In the genomic region with DNA sequence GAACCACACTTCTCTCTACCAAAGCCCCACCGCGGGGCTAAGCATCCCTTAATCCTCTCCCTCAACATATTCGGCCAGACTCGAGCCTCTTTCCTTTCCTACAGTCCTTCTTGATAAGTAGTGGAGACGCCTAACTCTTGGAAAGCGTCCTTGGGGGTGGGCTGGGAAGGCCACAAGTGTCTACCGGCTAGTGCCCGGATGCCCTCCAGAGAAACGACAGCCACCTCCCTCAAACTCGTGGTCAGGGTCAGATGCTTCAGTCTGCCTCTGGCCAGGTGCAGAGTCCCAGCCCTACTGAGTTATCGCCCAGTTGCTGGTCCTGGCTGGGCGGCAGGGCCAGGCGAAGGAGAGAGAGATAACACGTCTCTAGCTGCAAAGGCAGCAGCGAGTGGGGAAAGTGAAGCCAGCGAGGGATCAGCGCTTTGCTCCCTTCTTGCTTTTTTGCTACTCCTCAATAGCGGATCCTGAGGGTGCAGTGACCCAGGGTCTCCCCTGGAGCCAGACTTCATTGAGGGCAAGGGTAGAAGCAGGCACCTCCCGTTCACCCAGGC, we compare ENCODE assay signal across 8 mouse cellular contexts. TPM values are rescaled to one million over a fixed set of nuclear protein-coding genes. Genes with fewer than 3 reads are reported as not detected.
A peak's percentile ranks its signal among the peaks of the same experiment; 100 is the strongest.
DNase-seq lines count a peak whose midpoint lies in the region; ATAC-seq and TF ChIP-seq lines count a peak whose summit lies in the region.

No protein-coding gene starts in this region.

- no peak for TF ChIP-seq CTCF in lung, embryonic 14.5 days (IDR thresholded peaks at IDR 0.05; ENCODE audit: low read depth)
- TF ChIP-seq CTCF in cortical plate, adult 2 months (IDR thresholded peaks at IDR 0.05; ENCODE audit: extremely low read depth, insufficient read depth, low read length) = no peak

- H3K27me3 ChIP-seq in lung, embryonic 14.5 days (ENCODE audit: insufficient read depth, low read length) = peaks cover 17% of the 10 kb centered on the region
- peaks cover 4% of the 10 kb centered on the region; the same call in 1 of the 2 replicates for H3K27me3 ChIP-seq in heart, embryonic 16.5 days (ENCODE audit: control insufficient read depth, insufficient read depth, low read length)
- H3K27me3 ChIP-seq in liver, embryonic 13.5 days = peaks cover 53% of the 10 kb centered on the region
- H3K27me3 ChIP-seq in splenic B cell, adult 2 months (ENCODE audit: control insufficient read depth, insufficient read depth, low read length, poor library complexity, severe bottlenecking) = no peaks in the 10 kb centered on the region

- WGBS in lung, embryonic 14.5 days = 9% methylated on average over 19 of the region's 19 CpGs
- 7% methylated on average over 19 of the region's 19 CpGs for WGBS in heart, embryonic 16.5 days
- 5% methylated on average over 19 of the region's 19 CpGs for WGBS in liver, embryonic 13.5 days (ENCODE audit: insufficient replicate concordance)

- peak; percentile 4; the same call in 1 of the 2 replicates for ATAC-seq in lung, embryonic 14.5 days (ENCODE audit: insufficient read depth)
- no peak for ATAC-seq in heart, embryonic 16.5 days (replicated peaks; ENCODE audit: extremely low read depth, insufficient read depth, low FRiP score)
- peak; percentile 52 for ATAC-seq in liver, embryonic 13.5 days (ENCODE audit: low read depth)

- peak overlapping the region; percentile 94 for H3K4me2 ChIP-seq in lung, embryonic 14.5 days
- peak overlapping the region; percentile 98 for H3K4me2 ChIP-seq in heart, embryonic 16.5 days (ENCODE audit: low read depth, low read length)
- H3K4me2 ChIP-seq in liver, embryonic 13.5 days = peak overlapping the region; percentile 98

- H3K4me3 ChIP-seq in lung, embryonic 14.5 days (ENCODE audit: low read depth, low read length) = peak overlapping the region; percentile 48
- peak overlapping the region; percentile 24; the same call in 1 of the 2 replicates for H3K4me3 ChIP-seq in cortical plate, adult 2 months (ENCODE audit: insufficient read depth, low read length)
- peak overlapping the region; percentile 74 for H3K4me3 ChIP-seq in heart, embryonic 16.5 days (ENCODE audit: low read length)
- peak overlapping the region; percentile 77 for H3K4me3 ChIP-seq in liver, embryonic 13.5 days (replicated peaks)

- peaks cover 12% of the 10 kb centered on the region; the same call in 1 of the 2 replicates for H3K36me3 ChIP-seq in lung, embryonic 14.5 days (ENCODE audit: insufficient read depth)
- H3K36me3 ChIP-seq in heart, embryonic 16.5 days (ENCODE audit: control insufficient read depth, insufficient read depth) = no peaks in the 10 kb centered on the region
- H3K36me3 ChIP-seq in liver, embryonic 13.5 days = no peaks in the 10 kb centered on the region
- H3K36me3 ChIP-seq in splenic B cell, adult 2 months (ENCODE audit: control insufficient read depth, insufficient read depth, low read length, poor library complexity, severe bottlenecking) = no peaks in the 10 kb centered on the region

- H3K4me1 ChIP-seq in lung, embryonic 14.5 days (ENCODE audit: insufficient read depth) = peaks cover 27% of the 10 kb centered on the region
- peaks cover 1% of the 10 kb centered on the region; the same call in 1 of the 2 replicates for H3K4me1 ChIP-seq in cortical plate, adult 2 months (ENCODE audit: control insufficient read depth, insufficient read depth, low read length)
- H3K4me1 ChIP-seq in heart, embryonic 16.5 days (ENCODE audit: control insufficient read depth, insufficient read depth, low read length) = peaks cover 25% of the 10 kb centered on the region
- H3K4me1 ChIP-seq in liver, embryonic 13.5 days (replicated peaks) = peaks cover 59% of the 10 kb centered on the region

- DNase-seq in lung, embryonic 14.5 days = peak; percentile 41
- no peak for DNase-seq in lung, postnatal 10 days
- peak; percentile 55 for DNase-seq in liver, embryonic 13.5 days
- peak; percentile 31 for DNase-seq in splenic B cell, adult 2 months (ENCODE audit: low read depth, low spot score)
- no peak for DNase-seq in left cerebral cortex, adult 18-20 months (ENCODE audit: low spot score in 2 of 2)
- DNase-seq in cerebellum, postnatal 4 days (ENCODE audit: low spot score in 2 of 2) = no peak

- TF ChIP-seq POLR2A in cortical plate, adult 2 months (IDR thresholded peaks at IDR 0.05; ENCODE audit: extremely low read depth, insufficient read depth, low read length) = no peak

- H3K9me3 ChIP-seq in lung, embryonic 14.5 days (ENCODE audit: low read depth, low read length) = no peaks in the 10 kb centered on the region
- H3K9me3 ChIP-seq in heart, embryonic 16.5 days (replicated peaks; ENCODE audit: control insufficient read depth, low read length) = no peaks in the 10 kb centered on the region
- no peaks in the 10 kb centered on the region for H3K9me3 ChIP-seq in liver, embryonic 13.5 days (replicated peaks)

- peak overlapping the region; percentile 49; the same call in 1 of the 2 replicates for H3K9ac ChIP-seq in lung, embryonic 14.5 days
- H3K9ac ChIP-seq in heart, embryonic 16.5 days (ENCODE audit: low read length) = peak overlapping the region; percentile 75
- peak overlapping the region; percentile 75 for H3K9ac ChIP-seq in liver, embryonic 13.5 days

- no peak overlapping the region for H3K27ac ChIP-seq in lung, embryonic 14.5 days (ENCODE audit: low read depth)
- H3K27ac ChIP-seq in cortical plate, adult 2 months (ENCODE audit: insufficient read depth, low read length) = no peak overlapping the region
- peak overlapping the region; percentile 58 for H3K27ac ChIP-seq in heart, embryonic 16.5 days (ENCODE audit: low read length)
- peak overlapping the region; percentile 79 for H3K27ac ChIP-seq in liver, embryonic 13.5 days

RNA-seq across cellular contexts. Expression of a gene that starts 0.6 kb away (rescaled TPM):
- polyA plus RNA-seq in lung, embryonic 14.5 days (2014; fragmentation: Nextera tagmentation; extraction: Ambion mirVana) = 3.0 and 3.2 TPM in 2 replicates
- 0.64 and 0.77 TPM in 2 replicates for polyA plus RNA-seq in cortical plate, adult 2 months (2012; rRNA removed)
- 3.2 TPM in 2 replicates for polyA plus RNA-seq in heart, embryonic 16.5 days (2015; fragmentation: Nextera tagmentation; extraction: Ambion mirVana)
- 3.4 and 3.8 TPM in 2 replicates for polyA plus RNA-seq in liver, embryonic 13.5 days (2015; fragmentation: Nextera tagmentation; extraction: Ambion mirVana)
- total RNA-seq in left cerebral cortex, adult 18-20 months (2021) = 1 to 10 TPM in 1 of 2 experiments, under 1 TPM in 1; 0.77 to 1.3 TPM

RNA-seq across cellular contexts. Expression of a gene that starts 1.4 kb away (rescaled TPM):
- polyA plus RNA-seq in lung, embryonic 14.5 days (2014; fragmentation: Nextera tagmentation; extraction: Ambion mirVana) = 39.2 and 40.3 TPM in 2 replicates
- 6.8 and 7.2 TPM in 2 replicates for polyA plus RNA-seq in cortical plate, adult 2 months (2012; rRNA removed)
- 24.7 and 29.5 TPM in 2 replicates for polyA plus RNA-seq in heart, embryonic 16.5 days (2015; fragmentation: Nextera tagmentation; extraction: Ambion mirVana)
- polyA plus RNA-seq in liver, embryonic 13.5 days (2015; fragmentation: Nextera tagmentation; extraction: Ambion mirVana) = 5.1 and 5.5 TPM in 2 replicates
- 1 to 10 TPM; 4.1 to 4.5 TPM for total RNA-seq in left cerebral cortex, adult 18-20 months (2021)

RNA-seq across cellular contexts. Expression of a gene that starts 4.6 kb away (rescaled TPM):
- polyA plus RNA-seq in lung, embryonic 14.5 days (2014; fragmentation: Nextera tagmentation; extraction: Ambion mirVana) = 0.16 TPM in 1 of 2 replicates, not detected in the other
- not detected in 2 replicates for polyA plus RNA-seq in cortical plate, adult 2 months (2012; rRNA removed)
- polyA plus RNA-seq in heart, embryonic 16.5 days (2015; fragmentation: Nextera tagmentation; extraction: Ambion mirVana) = 0.22 and 0.26 TPM in 2 replicates
- polyA plus RNA-seq in liver, embryonic 13.5 days (2015; fragmentation: Nextera tagmentation; extraction: Ambion mirVana) = 0.10 TPM in 1 of 2 replicates, not detected in the other
- not detected for total RNA-seq in left cerebral cortex, adult 18-20 months (2021)

RNA-seq across cellular contexts. Expression of a gene that starts 21.0 kb away (rescaled TPM):
- 18.4 and 21.1 TPM in 2 replicates for polyA plus RNA-seq in lung, embryonic 14.5 days (2014; fragmentation: Nextera tagmentation; extraction: Ambion mirVana)
- 204 and 230 TPM in 2 replicates for polyA plus RNA-seq in cortical plate, adult 2 months (2012; rRNA removed)
- 7.5 and 7.7 TPM in 2 replicates for polyA plus RNA-seq in heart, embryonic 16.5 days (2015; fragmentation: Nextera tagmentation; extraction: Ambion mirVana)
- polyA plus RNA-seq in liver, embryonic 13.5 days (2015; fragmentation: Nextera tagmentation; extraction: Ambion mirVana) = 1.8 and 1.9 TPM in 2 replicates
- 100 to 1,000 TPM; 282 to 319 TPM for total RNA-seq in left cerebral cortex, adult 18-20 months (2021)

RNA-seq across cellular contexts. Expression of a gene that starts 24.9 kb away (rescaled TPM):
- polyA plus RNA-seq in lung, embryonic 14.5 days (2014; fragmentation: Nextera tagmentation; extraction: Ambion mirVana) = 12.1 and 12.9 TPM in 2 replicates
- polyA plus RNA-seq in cortical plate, adult 2 months (2012; rRNA removed) = 150 and 151 TPM in 2 replicates
- 2.0 and 3.7 TPM in 2 replicates for polyA plus RNA-seq in heart, embryonic 16.5 days (2015; fragmentation: Nextera tagmentation; extraction: Ambion mirVana)
- 0.81 and 1.0 TPM in 2 replicates for polyA plus RNA-seq in liver, embryonic 13.5 days (2015; fragmentation: Nextera tagmentation; extraction: Ambion mirVana)
- total RNA-seq in left cerebral cortex, adult 18-20 months (2021) = 10 to 100 TPM; 80.5 to 82.5 TPM

Comparison
In these comparisons a context has a peak if more than half of its experiments do, and no peak if none do; other contexts are left out.
1. DNase-seq: peak in lung, embryonic 14.5 days (single experiment), liver, embryonic 13.5 days (single experiment) and splenic B cell, adult 2 months (single experiment); none in lung, postnatal 10 days (single experiment), left cerebral cortex, adult 18-20 months (0 of 2) and cerebellum, postnatal 4 days (0 of 2).
2. H3K27ac ChIP-seq: peak in heart, embryonic 16.5 days (single experiment) and liver, embryonic 13.5 days (single experiment); none in lung, embryonic 14.5 days (single experiment) and cortical plate, adult 2 months (single experiment).
3. H3K4me3 ChIP-seq: peak in every context shown above with its lines; median percentile 77 in liver, embryonic 13.5 days; 74 in heart, embryonic 16.5 days; 48 in lung, embryonic 14.5 days; 24 in cortical plate, adult 2 months.
4. Peak in every context shown above with its lines, with median percentiles within 50 percentile points of each other: H3K4me2 ChIP-seq and H3K9ac ChIP-seq.